Mouse (Mus musculus): Measurements from ENCODE around the gene Lamtor3.
A peak's percentile ranks its signal among the peaks of the same experiment; 100 is the strongest.
"Not testable (repeated sequence)": the region's sequence is repeated elsewhere in the genome, so short reads cannot be mapped to it uniquely, and the experiment has no call there.

The Lamtor3 gene

GRCm38 (mm10) chr3:137918172-137918931 lies at the start of gene Lamtor3:
Lamtor3 (plus strand) TSS chr3:137918506.
- DNase-seq (ENCODE audit: low spot score in 2 of 2) = peak; percentile 85 to 91

GRCm38 (mm10) chr3:137869395-137869794 lies 48.9 kb upstream of the Lamtor3 start:
- DNase-seq (ENCODE audit: low spot score in 2 of 2) = no peak

DNA sequence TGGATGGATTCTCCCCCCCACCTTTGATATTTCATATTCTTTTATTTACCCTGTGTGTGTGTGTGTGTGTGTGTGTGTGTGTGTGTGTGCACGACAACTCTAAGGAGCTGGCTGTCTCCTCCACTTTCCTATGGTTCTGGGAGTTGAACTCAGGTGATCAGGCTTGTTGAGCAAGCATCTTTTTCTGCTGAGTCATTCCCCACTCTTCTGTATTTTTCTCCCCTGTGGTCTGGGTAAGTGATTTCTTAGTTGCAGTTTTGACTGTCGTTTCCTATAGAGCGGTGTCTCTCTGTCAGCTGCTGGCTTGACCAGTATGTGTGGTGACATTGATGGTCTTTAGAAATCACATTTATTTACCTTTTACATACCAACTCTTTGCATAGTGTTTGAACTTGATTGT lies 39.0 kb upstream of the Lamtor3 start:
- no peak for DNase-seq (ENCODE audit: low spot score in 2 of 2)

- no peak for DNase-seq (ENCODE audit: low spot score in 2 of 2)
Measured at GRCm38 (mm10) chr3:137880109-137880748, 38.1 kb upstream of the Lamtor3 start.

GRCm38 (mm10) chr3:137881093-137881492 lies 37.2 kb upstream of the Lamtor3 start:
- no peak for DNase-seq (ENCODE audit: low spot score in 2 of 2)

- no peak for DNase-seq (ENCODE audit: low spot score in 2 of 2)
Measured at GRCm38 (mm10) chr3:137887961-137888360, 30.3 kb upstream of the Lamtor3 start.

GRCm38 (mm10) chr3:137891089-137891488 lies 27.2 kb upstream of the Lamtor3 start:
- DNase-seq (ENCODE audit: low spot score in 2 of 2) = no peak

GRCm38 (mm10) chr3:137892118-137892517 lies 26.2 kb upstream of the Lamtor3 start:
- DNase-seq (ENCODE audit: low spot score in 2 of 2) = no peak

- DNase-seq (ENCODE audit: low spot score in 2 of 2) = no peak
Measured at GRCm38 (mm10) chr3:137893789-137894188, 24.5 kb upstream of the Lamtor3 start.

GRCm38 (mm10) chr3:137895196-137895595 lies 23.1 kb upstream of the Lamtor3 start:
- DNase-seq (ENCODE audit: low spot score in 2 of 2) = no peak

DNA sequence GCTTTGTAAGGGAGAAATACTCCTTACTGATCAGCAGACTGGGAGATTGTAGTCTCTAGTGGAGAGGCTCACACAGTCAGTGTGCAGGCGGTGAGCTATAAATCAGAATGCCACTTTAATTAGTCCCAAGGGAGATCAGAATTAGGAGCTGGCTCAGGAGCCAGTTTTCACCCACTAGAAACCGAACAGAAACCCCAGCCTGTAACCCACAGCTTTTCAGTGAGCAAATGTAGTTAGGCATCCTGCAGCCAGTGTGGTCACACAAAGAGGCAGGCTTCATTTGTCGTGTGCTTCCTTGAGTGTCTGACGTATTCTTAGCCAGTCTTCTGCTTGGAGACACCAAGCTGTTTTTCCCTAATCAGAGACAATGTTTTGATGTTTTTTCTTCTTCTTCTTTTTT lies 21.9 kb upstream of the Lamtor3 start:
- no peak for DNase-seq (ENCODE audit: low spot score in 2 of 2)

DNA sequence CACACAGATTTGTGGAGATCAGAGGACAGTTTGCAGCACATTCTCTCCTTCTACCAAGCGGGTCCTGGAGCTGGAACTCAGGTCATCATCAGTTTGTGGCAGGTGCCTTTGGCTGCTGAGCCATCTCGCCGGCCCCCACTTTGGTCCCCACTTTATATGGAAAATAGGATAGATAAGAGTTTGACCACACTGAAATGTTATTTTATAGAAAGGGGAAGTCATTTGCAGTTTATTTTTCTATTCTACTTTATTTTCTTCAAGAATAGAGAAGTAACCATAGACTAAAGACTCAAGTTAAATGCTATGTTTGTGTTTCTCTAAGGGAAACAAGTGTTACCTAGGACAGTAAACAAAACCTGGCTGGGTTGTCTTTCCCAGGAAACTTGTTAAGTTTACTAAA lies 21.4 kb upstream of the Lamtor3 start:
- no peak for DNase-seq (ENCODE audit: low spot score in 2 of 2)

GRCm38 (mm10) chr3:137897685-137898084 lies 20.6 kb upstream of the Lamtor3 start:
- DNase-seq (ENCODE audit: low spot score in 2 of 2) = no peak

DNA sequence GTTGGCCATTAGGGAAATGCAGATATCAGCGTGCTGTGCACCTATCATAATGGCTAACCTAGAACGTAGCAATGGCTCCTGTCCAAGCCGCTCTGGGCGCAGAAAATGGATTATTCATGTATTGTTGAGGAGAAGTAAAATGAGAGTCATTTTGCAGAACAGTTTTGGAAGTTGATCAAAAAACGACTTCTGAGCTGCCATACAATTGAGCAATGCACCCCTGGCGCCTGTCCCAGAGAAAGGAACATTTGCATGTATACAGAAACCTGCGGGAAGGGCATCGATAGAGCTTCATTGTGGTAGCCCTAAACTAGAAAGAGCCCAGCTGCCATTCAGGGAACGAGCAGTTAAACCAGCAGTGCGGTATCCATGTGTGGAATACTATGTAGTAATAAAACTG lies 18.2 kb upstream of the Lamtor3 start:
- DNase-seq (ENCODE audit: low spot score in 2 of 2) = no peak

DNA sequence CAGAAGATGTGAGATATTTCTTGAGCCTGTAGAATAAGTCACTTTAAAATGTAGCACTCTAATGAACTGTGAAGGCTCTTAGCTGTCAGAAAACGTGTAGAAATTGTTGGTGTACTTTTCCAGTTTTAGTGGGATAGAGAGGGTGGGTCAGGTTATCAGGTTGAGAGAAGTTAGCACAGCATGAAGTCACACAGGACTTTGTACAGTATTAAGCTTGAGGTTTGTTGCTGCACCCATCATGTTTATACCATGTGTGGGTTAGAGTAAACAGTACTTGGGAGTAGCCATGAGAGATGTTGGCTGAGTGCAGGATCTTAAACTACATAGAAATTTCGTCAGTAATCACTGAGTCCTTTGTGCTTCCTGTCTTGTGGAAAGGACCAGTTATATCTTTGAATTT lies 5.2 kb upstream of the Lamtor3 start:
- no peak for DNase-seq (ENCODE audit: low spot score in 2 of 2)

DNA sequence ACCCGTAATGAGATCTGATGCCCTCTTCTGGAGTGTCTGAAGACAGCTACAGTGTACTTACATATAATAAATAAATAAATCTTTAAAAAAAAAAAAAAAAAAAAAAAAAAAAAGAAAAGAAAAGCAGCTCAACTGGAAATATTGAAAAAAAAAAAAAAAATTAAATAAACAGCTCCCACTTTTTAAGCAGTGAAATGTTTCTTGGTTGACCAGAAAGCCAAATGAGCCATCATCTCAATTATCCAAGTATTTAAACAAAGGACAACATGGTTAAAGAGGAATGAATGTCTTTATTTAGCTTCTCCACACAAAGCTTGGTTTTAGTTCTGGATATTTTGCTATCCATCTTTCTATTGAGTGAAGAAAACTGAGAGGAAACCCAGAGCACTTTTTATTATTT lies 3.7 kb upstream of the Lamtor3 start:
- not testable (repeated sequence) for DNase-seq (ENCODE audit: low spot score in 2 of 2)

DNA sequence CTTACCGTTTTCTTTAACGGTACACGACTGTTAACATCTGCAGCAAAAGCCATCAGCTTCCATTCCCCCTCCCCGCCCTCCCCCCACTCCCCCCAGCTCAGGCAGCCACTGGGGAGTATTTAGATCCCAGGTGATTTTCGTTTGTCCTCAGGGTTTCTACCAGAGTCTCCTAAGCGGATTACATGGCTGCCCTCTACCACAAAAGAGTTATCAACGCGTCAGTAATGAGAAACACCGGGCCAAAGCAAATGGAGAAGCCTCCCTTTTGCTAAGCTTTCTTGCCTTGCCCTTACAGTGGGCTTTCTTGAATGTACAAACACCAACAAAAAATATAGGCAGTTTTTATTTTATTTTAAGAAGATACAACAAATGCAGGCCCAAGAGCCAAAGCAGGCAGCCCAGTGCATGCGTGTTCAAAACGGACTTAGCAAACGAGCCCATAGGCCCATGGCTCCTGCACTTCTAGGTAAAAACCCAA lies 573 bp upstream of the Lamtor3 start:
- DNase-seq (ENCODE audit: low spot score in 2 of 2) = no peak

DNA sequence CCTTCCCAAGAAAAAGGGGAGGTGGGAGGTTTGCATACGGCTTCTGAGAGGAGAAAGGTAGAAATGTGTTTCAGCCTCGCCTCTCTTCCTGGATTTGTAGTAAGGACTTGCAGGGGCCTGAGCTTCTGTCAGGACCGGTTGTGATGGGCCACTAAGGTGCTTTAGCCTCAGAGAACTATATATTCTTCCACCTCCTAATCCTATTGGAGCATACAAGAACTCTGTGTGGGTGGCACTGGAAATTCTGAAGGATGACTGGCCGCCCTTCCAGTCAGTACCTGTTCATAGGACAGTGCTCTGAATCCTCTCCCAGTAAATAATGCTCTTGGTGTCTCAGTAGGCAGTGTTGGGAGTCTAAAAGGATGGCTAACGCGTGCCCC lies 616 bp downstream of the Lamtor3 start:
- no peak for DNase-seq (ENCODE audit: low spot score in 2 of 2)

GRCm38 (mm10) chr3:137919398-137919797 lies 1.1 kb downstream of the Lamtor3 start:
- DNase-seq (ENCODE audit: low spot score in 2 of 2) = no peak

DNA sequence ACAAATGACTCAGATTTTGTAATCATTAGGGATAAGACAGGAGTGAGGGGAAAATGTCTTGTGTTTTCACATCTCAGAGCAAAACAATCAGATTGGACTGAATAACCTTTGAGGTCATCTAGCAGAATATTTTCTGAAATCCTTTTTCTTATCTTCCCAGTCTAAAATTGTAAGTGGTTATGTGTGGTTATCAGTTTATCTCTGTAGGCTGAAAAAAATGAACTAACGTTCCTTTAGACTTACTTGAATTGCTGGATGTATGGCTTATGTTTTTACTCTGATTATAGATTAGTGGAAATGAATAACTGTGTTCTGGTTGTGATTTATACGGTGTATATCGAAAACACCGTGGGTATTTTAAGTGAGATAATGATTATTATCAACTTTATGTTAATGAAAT lies 2.3 kb downstream of the Lamtor3 start:
- no peak for DNase-seq (ENCODE audit: low spot score in 2 of 2)

DNA sequence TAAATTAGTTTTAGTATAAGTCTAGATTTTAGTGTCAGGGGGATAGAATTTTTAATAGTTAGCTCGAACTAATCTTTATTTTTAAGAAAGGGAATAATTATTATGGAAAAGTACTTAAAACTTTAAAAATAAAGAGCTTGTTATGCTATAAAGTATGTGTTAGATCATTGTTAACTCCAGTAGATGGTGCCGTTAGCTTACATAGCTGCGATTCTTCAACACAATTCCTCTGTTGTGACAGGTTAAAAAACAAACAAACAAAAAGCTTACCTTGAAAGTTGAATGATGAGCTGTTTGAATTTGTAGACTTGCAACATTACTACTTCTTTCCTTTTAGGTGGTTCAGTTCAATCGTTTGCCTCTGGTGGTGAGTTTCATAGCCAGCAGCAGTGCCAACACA lies 8.7 kb downstream of the Lamtor3 start:
- DNase-seq (ENCODE audit: low spot score in 2 of 2) = no peak

- no peak for DNase-seq (ENCODE audit: low spot score in 2 of 2)
Measured at GRCm38 (mm10) chr3:137929940-137930339, 11.6 kb downstream of the Lamtor3 start.

GRCm38 (mm10) chr3:137932748-137933147 lies 14.4 kb downstream of the Lamtor3 start:
- no peak for DNase-seq (ENCODE audit: low spot score in 2 of 2)
